Mouse (Mus musculus): Measurements from ENCODE around the gene Ell3.
"Not testable (repeated sequence)": the region's sequence is repeated elsewhere in the genome, so short reads cannot be mapped to it uniquely, and the experiment has no call there.

The Ell3 gene

DNA sequence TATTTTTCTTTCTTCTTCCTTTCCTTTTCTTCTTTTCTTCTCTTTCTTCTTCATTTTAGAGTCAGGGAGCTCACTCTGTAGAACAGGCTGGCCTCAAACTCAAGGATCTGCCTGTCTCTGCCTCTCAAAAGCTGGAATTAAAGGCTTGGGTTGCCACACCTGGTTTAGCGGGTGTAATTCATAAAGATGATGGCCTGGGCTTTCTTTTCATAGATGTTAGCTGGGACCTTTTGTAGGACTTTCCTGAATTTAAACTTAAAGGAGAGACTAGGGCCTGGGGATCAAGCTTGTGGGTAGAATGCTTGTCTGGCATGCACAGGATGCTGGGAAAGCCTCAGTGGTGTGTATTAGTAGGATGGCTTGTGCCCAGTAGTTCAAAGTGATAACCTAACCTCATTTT is at the start of gene Ell3:
TSS of gene Ell3 (minus strand) at position 101 of the 400 bp plus-strand sequence.
- DNase-seq = no peak

DNA sequence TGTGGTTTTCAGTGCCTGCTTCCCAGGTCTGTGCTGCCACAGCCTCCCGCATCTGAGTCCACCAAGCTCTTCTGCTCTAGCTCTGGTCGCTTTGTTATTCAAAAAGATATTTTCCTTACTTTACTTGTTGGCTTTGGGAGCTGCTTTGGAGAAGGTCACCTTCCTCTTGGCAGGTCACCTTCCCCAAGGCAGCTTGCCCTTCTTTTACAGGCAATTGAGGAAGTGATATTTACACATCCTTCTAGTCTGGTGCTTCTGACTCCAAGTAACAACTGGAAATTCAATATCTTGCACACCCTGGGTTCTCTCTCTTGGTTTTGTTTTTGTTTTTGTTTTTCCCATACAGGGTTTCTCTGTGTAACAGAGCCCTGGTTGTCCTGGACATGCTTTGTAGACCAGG is 40.3 kb upstream of the Ell3 start:
- DNase-seq = not testable (repeated sequence)

DNA sequence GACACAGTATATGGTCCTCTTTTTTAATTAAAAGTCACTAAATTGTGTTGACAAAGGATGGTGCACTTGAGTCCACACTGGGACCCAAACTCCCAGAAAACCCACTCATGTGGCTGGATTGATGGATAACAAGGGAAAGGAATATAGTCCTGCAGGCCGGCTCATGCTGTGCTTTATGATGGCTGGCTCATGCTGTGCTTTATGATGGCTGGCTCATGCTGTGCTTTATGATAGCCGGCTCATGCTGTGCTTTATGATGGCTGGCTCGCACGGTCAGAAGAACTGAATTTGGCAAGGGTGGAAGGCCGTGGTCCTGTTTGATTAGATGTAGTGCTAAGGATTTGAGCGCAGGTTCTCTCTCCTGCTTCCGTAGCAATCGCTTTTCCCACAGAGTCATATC is 39.5 kb upstream of the Ell3 start:
- no peak for DNase-seq

DNA sequence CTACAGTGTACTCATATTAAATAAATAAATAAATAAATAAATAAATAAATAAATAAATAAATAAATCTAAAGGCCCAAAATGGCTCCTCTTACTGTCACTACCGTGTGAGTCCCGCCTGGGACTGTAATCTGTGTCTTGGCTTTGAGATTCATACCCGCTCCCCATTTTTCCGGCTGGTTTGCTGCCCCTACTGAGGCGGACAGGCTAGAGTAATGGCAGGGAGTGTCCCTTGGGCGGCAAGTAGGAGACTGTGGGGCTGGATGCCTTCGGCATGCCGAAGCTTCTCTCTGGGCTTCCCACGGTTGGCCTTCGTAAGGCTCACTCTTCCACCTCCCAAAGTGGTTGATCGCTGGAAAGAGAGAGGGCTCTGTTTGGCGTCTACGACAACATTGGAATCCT is 36.8 kb upstream of the Ell3 start:
- not testable (repeated sequence) for DNase-seq

DNA sequence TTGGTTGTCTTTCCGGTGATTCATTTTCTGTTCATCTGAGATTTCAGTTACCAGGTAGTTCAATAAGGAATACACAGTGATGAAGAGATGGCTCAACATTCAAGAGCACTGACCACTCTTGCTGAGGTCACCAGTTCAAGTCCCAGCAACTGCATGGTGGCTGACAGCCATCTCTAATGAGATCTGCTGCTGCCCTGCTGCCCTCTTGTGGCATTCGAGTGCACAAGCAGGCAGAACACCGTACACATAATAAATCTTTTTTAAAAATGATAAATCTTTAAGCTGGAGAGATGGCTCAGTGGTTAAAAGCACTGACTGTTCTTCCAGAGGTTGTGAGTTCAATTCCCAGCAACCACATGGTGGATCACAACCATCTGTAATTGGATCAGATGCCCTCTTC is 36.4 kb upstream of the Ell3 start:
- no peak for DNase-seq

DNA sequence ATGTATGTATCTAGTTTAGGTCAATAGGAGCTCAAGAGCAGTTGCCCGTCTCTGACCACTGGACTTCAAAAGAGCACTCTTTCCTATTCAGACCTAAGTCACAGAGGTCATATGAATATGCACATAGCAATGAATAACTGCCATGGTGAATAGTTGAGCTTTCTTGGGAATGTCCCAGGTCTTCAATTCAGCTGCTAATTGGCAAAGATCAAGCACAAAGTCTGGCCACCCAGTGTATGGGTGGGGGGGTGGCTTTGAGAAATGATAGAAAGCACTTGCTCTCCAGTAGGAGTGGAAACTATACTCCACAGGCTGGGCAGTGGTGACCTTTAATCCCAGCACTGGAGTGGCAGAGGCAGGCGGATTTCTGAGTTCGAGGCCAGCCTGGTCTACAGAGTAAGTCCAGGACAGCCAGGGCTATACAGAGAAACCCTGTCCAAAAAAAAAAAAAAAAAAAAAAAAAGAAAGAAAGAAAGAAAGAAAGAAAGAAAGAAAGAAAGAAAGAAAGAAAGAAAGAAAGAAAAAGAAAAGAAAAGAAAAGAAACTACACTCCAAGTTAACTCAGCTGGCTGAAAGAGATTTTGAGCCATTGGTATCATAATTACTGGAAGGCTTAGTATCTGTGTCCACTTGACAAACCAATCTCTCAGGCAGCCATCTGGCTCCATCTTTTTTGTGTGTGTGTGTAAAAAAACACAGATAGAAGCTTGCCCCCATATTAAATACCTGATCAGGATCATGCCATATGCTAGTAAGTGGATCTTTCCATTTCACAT is 33.6 kb upstream of the Ell3 start:
- DNase-seq = no peak

DNA sequence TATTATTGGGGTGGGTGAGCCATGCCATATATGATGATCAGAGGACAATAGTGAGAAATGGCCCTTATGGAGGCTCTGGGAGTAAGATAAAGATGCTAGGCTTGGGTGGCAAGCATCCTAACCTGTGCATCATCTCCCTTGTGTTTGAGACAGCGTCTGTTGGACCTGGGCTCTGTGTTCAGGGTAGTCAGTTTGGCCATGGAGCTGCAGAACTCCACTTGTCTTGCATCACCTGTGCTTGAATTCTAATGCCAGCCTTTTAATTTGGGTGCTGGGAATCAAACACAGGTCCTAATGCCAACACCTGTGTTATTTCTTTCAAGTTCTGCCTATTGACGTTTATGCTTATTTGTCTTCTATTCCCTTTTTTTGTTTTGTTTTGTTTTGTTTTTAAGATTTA is 31.2 kb upstream of the Ell3 start:
- DNase-seq = not testable (repeated sequence)

DNA sequence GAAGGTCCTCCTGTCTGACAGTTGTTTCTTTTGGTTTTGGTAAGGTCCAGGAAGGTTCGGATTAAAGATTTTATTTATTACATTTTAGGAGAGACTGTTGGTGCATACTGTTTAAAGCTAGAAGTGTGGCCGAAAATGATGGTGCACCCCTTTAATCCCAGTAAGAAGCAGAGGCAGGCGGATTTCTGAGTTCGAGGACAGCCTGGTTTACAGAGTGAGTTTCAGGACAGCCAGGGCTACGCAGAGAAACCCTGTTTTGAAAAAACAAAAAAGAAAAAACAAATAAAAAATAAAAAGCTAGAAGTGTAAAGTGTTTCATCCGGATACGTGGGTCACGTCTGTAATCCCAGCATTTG is 30.1 kb upstream of the Ell3 start:
- no peak for DNase-seq

DNA sequence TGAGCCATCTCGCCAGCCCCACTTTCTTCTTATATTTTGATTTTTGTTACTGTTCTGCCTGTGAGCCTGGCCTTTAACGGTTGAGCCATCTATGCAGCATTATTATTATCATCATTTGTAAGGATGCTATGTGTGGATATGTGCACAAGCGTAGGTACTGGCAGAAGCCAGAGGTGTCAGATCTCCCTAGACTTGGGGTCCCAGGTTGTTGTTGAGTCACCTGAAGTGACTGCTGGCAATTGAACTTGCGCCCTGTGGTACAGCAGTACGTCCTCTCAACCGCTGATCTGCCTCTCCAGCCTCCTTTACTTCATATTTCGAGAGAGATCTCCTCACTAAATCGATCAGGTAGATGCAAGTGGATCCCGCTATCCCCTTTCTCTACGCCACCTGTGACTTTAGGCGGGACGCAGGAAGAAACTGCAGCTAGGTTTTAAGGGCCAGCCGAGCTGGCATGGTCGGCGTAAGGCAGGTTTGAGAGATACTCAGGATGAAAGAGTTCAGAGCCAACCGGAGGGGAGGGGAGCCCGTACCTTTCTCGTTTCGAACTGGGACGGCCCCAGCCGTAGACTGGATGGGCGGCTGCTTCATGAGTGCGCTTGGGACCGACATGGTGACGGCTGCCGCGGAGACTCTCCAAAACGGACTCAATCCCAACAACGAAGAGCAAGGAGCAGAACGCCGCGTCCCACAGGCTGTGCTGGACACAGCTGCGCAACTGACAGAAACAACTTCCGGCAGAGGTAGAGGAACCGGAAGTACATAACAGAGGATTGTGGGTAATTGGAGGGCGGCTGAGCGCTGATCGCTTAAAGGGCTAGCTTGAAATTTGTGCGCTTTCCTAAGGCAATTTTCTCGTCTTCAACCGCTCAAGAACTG is 29.5 kb upstream of the Ell3 start, which contains the start of gene Mfap1b:
TSS of gene Mfap1b (minus strand) at position 767 of the 879 bp plus-strand sequence.
- DNase-seq = peak; percentile 89

DNA sequence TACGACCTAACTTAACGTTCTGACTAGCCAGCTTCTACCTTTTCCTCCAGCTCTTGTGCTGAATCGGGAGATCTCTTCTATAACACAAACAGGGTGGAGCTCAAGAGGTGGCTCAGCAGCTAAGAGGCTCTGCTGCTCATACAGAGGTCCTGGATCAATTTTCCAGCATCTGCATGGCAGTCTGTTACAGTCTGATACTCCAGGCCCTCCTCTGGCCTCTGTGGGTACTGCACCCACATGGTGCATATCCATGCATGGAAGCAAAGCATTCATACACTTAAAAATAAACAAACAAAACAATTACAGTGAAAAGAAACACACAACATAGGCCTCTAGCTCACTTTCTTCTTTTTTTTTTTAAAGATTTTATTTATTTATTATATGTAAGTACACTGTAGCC is 28.7 kb upstream of the Ell3 start:
- not testable (repeated sequence) for DNase-seq

DNA sequence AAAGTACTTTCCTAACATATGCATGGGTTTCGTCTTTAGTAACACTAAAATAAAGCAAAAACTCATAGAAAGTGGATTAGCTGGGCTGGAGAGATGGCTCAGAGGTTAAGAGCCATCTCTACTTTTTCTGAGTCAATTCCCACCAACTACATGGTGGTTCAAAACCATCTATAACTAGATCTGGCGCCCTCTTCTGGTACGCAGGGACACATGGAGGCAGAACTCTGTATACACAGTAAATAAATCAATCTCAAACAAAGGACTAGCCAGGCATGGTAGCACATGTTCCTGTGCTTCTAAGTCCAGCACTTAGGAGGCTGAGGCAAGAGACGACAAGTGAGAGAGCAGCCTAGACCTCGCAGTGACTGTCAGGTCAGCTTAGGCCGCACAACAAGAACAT is 24.9 kb upstream of the Ell3 start:
- not testable (repeated sequence) for DNase-seq

DNA sequence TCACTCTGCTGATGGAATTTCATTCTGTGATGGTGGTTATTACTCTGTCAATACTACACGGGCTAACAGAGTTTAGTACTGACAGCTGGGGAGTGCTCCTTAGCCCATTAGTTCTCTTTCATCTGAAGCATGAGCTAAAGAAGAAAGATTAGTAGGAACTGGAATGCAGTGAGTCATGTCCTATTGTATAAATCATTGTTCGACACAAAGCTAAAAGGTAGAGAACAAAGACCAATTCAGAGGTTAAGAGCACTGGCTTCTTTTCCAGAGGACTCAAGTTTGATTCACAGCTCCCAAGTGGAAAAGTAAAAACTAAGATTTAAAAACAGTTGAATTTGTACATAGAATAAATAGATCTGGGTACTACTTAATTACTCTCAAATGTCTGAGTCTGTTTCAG is 16.0 kb upstream of the Ell3 start:
- DNase-seq = no peak

DNA sequence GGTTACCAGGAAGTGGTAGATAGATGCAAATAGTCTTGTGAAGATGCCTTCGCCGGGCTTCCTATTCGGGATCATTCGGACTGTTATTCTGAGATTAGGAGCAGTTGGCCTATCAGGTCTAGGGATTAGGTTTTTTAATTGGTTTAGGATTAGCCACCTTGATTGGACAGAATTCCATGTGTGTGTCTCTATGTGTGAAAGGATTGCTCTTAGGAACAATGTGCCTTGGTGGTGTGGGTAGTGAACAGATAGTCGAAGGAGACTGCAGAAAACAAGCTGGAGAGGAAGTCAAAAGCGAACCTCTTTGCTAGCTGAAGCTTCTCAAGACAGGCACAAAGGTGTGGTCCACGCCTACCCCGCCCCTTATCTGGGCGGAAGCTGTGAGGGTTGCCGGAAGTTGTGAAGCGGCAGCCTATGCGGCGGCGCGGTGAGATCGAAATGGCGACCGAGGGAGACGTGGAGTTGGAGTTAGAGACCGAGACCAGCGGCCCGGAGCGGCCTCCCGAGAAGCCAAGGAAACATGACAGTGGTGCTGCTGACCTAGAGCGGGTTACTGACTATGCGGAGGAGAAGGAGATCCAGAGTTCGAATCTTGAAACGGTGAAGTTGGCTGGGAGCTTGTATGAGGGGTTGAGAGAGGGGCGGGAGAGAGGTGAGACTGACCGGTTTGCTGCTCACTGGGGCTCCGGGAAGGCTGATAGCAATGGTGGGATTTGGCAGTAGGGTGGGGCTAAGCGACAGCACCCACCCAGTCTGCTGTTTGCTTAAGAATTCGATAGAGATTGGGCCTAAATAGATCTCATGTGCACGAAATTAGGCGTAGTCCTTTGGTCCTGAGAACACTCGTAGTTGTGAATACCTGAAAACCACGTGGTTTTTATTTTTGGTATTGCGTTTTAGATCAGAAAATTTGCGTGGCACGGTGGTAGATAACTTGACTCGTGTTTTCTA is 12.9 kb upstream of the Ell3 start, which contains the start of gene Serinc4:
TSS of gene Serinc4 (minus strand) at position 90 of the 951 bp plus-strand sequence.
- peak; percentile 86 for DNase-seq

DNA sequence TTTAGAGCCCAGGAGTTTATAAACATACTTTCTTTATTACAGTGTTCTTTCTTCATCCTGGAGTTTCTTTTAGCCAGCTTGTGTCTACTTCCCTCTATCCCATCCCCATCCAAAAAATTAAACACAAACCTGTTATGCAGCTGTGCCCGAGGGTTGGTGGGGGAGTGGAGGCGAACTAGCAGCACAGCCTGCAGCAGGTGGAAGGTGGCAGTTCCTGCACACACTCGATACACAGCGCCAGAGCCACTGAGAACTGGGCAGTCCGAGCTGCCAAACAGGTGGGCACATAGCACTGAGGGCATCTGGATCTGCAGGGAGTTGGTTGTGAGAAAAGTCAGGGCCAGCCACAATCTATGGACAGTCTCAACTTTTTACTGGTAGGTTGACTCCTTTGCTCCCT is 11.5 kb upstream of the Ell3 start:
- DNase-seq = no peak

DNA sequence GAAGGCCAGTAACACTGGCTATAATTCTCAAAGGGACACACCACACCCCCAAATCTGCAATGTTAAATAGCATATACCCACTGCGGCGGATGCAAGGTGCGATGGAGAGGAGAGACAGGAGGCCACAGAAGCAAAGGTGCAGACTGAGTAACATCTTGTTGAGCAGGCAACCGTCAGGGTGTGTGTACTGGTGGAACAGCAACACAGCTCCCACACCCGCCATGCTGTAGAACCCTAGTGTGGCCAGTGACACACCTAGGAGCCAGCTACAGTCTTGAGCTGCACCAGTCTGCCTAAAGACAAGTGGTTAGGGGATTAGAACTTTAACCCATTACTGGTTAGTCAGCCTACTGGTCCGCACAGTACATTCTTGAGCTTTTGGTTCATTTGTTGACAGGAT is 9.8 kb upstream of the Ell3 start:
- no peak for DNase-seq

DNA sequence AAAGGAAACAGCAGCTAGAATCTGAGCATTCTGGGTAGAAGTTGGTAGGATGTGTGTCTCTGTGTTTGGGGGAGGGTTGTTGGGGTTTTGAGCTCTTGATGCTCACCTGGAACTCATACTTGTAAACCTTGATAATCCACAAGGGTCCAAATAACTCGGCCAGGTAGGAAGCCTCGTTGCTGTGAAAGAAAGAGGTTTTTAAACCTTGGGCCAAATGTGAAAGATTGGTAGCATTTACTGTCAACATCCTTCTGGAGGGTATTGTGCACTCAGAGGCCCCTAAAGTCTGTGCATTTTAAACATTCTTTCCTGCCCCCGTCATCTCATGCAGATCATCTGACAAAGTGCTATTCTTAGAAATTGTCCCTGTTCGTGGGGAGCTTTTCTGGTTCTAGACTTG is 8.9 kb upstream of the Ell3 start, which contains the start of gene Hypk:
TSS of gene Hypk (plus strand) at position 301 of the 400 bp plus-strand sequence.
- DNase-seq = no peak

DNA sequence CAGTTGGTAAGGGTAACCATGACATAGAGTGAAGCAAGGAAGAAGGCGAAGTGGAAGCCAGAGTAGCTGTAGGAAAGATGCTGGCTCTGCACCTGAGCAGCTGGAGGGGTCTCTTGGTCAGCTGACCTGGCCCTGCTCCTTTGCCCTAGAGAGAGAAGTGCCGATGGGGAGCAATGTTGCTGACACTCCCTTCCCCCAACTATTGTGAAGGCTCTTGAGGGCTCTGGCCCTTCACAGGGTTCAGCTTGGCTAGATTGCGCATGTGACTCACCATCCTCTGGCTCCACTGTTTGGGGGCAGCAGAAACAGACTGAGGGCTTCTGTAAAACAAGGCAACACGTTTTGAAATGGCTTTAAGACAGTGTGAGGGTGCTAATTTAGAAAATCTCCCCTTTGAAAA is 8.3 kb upstream of the Ell3 start:
- no peak for DNase-seq

DNA sequence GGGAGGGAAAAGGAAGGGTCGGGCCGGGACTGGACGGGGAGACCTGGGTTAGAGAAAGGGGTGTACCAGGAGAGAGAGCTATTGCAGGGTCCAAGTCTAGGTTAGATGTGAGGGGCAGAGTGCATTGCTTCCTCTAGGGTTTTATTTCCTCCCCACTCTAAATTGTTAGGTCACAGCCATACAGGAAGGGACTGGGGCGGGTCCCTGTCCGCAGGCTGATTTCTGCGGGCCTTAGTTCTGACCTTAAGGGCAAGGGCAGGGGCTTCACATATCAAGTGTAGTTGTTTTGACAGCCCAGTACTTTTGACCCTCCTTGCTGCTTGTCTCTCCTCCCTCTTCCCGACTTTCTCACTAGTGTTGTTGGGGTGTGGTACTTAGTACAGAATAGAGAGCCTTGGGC is 6.0 kb upstream of the Ell3 start:
- no peak for DNase-seq

DNA sequence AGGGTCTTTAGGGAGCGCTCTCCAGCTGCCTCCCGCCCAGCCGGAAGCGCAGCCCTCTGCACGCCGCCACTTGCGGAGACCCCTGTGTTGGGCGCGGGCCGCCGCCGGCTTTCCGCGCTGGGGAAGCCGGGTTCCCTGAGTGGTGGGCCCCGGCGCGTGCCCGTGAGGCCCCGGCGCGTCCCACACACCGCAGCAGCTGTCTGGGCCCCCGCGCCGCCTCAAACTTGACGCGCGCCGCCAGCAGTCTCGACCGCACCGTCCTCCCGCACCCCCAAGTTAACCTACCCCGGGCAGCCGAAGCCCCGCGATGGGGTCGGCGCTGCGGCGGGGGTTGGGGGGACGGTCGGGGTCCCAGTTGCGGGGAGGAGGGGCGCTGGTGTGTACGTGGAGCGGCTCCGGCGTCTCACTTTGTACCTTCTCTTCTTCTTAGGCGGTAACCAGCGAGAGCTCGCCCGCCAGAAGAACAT is 5.5 kb upstream of the Ell3 start:
- DNase-seq = peak; percentile 36

DNA sequence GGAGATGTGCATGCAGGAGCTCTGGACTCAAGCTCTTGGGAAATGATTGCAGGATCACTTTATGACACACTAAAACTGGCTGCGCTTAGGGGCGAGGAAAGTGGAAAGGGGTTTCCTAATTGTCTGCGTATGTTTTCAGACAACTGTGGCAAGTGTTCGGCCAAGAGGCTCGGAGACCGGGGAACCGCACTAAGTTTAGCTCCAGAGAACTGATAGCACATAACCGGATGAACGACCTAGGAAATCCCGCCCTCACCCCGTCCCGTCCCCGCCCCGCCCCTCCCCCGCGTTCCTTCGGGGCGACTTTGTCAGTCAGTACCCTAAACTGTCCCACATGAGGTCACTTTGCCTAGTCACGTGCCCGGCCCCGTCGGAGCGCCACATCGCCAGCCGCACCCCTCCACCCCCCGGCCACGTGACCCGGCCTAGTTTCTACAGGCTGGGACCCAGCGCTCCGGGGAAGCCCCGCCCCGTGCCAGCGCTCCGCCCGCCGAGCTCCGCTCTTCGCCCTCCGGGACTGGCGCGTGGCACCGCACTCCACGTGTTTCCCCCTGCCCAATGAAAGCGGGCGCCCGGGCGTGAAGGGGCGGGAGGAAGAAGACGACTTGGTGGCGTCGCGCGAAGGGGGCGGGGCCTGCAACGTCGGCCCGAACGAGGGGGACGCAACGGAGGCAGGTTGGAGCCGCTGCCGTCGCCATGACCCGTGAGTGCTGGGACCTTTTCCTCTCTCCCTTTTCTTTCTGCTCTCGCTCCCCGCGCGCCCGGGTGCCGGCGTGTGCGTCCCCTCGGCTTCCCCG is 4.9 kb upstream of the Ell3 start, which contains the start of gene Serf2:
TSS of gene Serf2 (plus strand) at position 457 of the 797 bp plus-strand sequence.
- peak; percentile 100 for DNase-seq

DNA sequence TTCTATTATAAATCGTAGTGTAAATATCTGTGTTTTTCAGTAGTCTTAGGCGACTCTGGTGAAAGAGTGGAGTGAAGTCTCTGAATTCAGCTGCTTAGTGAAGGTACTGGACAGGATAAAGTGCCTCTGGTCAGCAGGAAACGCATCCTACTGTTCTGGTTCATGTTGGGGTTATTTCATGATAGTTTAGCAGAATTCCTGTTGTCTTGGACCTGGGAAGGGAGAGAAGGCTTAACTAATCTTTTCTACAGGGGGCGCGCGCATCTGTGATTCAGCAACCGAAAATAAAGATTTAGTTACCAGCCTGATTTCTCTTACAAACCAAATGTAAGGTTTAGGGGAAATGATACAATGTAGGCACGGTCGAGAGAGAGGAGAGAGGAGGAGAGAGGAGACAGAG is 4.1 kb upstream of the Ell3 start:
- no peak for DNase-seq

DNA sequence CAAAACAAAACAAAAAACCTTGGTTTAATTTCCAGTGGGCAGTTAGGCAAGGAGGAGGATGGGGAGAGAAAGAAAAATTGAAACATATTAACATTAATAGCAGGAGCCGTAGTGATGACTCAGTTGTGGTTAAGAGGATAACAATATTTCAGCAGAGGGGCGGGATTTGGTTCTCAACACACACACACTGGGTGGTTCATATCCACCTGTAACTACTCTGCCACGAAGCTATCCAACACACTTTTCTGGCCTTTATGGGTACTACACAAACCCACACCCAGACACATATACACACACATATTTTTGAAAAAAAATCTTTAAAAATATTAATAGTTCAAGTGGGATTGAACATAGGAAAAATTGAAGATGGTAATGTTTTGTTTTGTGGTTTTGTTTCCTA is 2.9 kb upstream of the Ell3 start:
- DNase-seq = no peak
